Mouse (Mus musculus) liver, embryonic 14.5 days (tissue): ENCODE results near the gene Gpd1. TPM values are rescaled to one million over a fixed set of nuclear protein-coding genes. Genes with fewer than 3 reads are reported as not detected.
A peak's percentile ranks its signal among the peaks of the same experiment; 100 is the strongest.

Experiments used
- ATAC-seq: fragments of 200-750 bp; cut with Nextera tagmentation; 2 replicates; pipeline ENCODE4 v1.8.0; 2017; ENCODE audit warnings: moderate number of reproducible peaks, mild to moderate bottlenecking, moderate library complexity; ENCODE audit not compliant: insufficient read depth
- DNase-seq, 3 experiments: peaks; one replicate each; pipeline ENCODE4 v3.0.0-alpha.2; 2012 to 2013; ENCODE audit warnings: low read depth in 3 of 3, low spot score in 3 of 3
- H3K27ac ChIP-seq: fragments of 300-500 bp; sonication (generic); 2 replicates; pipeline ENCODE4 v1.5.1; 2014; ENCODE audit warnings: moderate library complexity, mild to moderate bottlenecking, control low read depth, inconsistent platforms
- H3K27me3 ChIP-seq: fragments of 300-500 bp; sonication (generic); 2 replicates; pipeline ENCODE4 v1.6.1; 2014; ENCODE audit warnings: mild to moderate bottlenecking, low read length, moderate library complexity; ENCODE audit not compliant: control insufficient read depth, insufficient read depth
- H3K36me3 ChIP-seq: fragments of 300-500 bp; sonication (generic); replicated peaks from 2 replicates; pipeline ENCODE4 v1.6.1; 2014; ENCODE audit warnings: low read depth; ENCODE audit not compliant: control insufficient read depth, insufficient read depth
- H3K4me1 ChIP-seq, 2 experiments: fragments of 200-500 bp in 1 of 2; fragments of 300-500 bp in 1 of 2; sonication (generic) in 1 of 2; replicated peaks; 2 replicates each; pipeline ENCODE4 v1.6.1; 2012 to 2014; ENCODE audit warnings: antibody characterized with exemption in 1 of 2, inconsistent platforms in 1 of 2, low read length in 1 of 2; ENCODE audit not compliant: control insufficient read depth in 2 of 2, insufficient read depth in 2 of 2
- H3K4me2 ChIP-seq: fragments of 300-500 bp; sonication (generic); 2 replicates; pipeline ENCODE4 v1.6.1; 2014; ENCODE audit warnings: low read depth, mild to moderate bottlenecking, control low read depth, moderate library complexity
- H3K4me3 ChIP-seq, 2 experiments: fragments of 200-500 bp in 1 of 2; fragments of 300-500 bp in 1 of 2; sonication (generic) in 1 of 2; 2 replicates each; pipeline ENCODE4 v1.5.1; 2012 to 2014; ENCODE audit warnings: low read depth in 2 of 2, low read length in 2 of 2, mild to moderate bottlenecking in 2 of 2, control low read depth in 1 of 2, inconsistent platforms in 1 of 2, moderate library complexity in 1 of 2; ENCODE audit not compliant: insufficient read depth in 1 of 2
- H3K9ac ChIP-seq: fragments of 300-500 bp; sonication (generic); replicated peaks from 2 replicates; pipeline ENCODE4 v1.6.1; 2014; ENCODE audit warnings: mild to moderate bottlenecking, control low read depth, moderate library complexity
- H3K9me3 ChIP-seq: fragments of 300-500 bp; sonication (generic); 2 replicates; pipeline ENCODE4 v1.6.1; 2016; ENCODE audit warnings: low read length, mixed read lengths; ENCODE audit not compliant: control insufficient read depth
- CTCF ChIP-seq: IDR thresholded peaks from 2 replicates; pipeline ENCODE4 v1.5.1; 2016; ENCODE audit warnings: antibody characterized with exemption, low read depth, control low read depth
- EP300 ChIP-seq: IDR thresholded peaks from 2 replicates; pipeline ENCODE4 v1.6.1; 2016; ENCODE audit warnings: antibody characterized with exemption, low read depth
- WGBS: fragments of 180-500 bp; shearing (Covaris S2); extraction: QIAGEN DNeasy Blood & Tissue Kit; methylation state at CpG from one replicate; pipeline ENCODE4 v1.1.7; 2014; ENCODE audit not compliant: insufficient replicate concordance; 5-methylcytosine and 5-hydroxymethylcytosine counted together
- polyA plus RNA-seq, 2 experiments: library from polyadenylated mRNA; depleted of rRNA in 1 of 2; stranded (reverse) in 1 of 2; unstranded in 1 of 2; fragments of >200 nt; fragmentation: Nextera tagmentation in 1 of 2; extraction: Ambion mirVana in 1 of 2; gene quantifications; 2 replicates each; pipeline versions ENCODE4 v1.2.1 to v1.2.3; 2012 to 2014

The Gpd1 gene
- polyA plus RNA-seq, 2 experiments = 5.2 to 8.1 TPM

DNA sequence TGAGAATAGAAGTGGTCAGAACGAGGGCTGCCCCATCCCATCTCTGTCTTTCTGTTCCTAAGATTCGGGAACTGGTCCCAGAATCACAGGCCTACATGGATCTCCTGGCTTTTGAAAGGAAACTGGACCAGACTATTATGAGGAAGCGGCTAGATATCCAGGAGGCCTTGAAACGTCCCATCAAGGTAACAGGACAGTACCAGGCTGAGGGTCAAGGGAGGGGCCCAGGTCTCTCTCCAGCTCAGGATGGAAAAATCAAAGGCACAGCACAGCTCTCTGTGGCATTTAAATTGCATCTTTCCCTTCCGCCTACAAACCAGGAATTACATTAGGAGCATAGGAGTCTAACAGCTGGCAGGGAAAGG lies 13.7 kb upstream of the Gpd1 start:
- no peak for DNase-seq
- TF ChIP-seq CTCF (no peak), EP300 (no peak)
- Histone ChIP-seq H3K4me3 (no peak overlapping the region), H3K27me3 (no peaks in the 10 kb centered on the region), H3K9me3 (no peaks in the 10 kb centered on the region), H3K27ac (no peak overlapping the region), H3K4me2 (no peak overlapping the region), H3K36me3 (peaks cover 8% of the 10 kb centered on the region), H3K9ac (no peak overlapping the region), H3K4me1 (peaks cover 3 to 4% of the 10 kb centered on the region in 2 experiments; a peak in 2 of 4 replicates)
- ATAC-seq = no peak
- 75% methylated on average over 5 of the region's 5 CpGs for WGBS

DNA sequence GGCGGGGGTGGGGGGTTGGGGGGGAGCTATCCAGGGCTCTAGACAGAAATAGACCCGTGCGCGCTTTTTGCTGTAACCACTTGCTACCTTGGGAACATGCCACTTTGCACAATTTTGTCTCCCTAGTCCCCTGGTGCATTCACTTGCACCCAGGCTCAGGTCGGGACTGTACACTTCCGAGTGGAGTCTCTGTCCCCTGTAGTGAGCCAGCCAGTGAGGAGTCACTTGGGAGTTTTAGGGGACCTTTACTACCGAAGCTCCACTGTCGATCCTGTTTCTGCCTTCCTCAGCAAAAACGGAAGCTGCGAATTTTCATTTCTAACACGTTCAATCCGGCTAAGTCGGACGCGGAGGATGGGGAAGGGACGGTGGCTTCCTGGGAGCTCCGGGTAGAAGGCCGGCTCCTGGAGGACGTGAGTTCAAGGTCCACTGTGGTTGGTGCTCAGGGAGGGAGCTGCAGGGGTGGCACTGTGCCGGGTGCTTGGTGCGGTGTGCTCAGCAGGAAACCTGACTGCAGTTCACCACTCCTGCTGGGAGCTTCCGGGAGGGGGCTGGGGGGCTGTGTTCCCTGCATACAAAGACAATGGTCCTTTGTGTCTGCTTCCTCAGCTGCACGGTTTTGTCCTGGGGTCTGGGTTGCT lies 13.2 kb upstream of the Gpd1 start:
- ATAC-seq (no peak), DNase-seq (no peak)
- no peaks in the 10 kb centered on the region for H3K9me3 ChIP-seq
- no peak overlapping the region for H3K27ac ChIP-seq
- WGBS = 64% methylated on average over 23 of the region's 23 CpGs
- H3K4me3 ChIP-seq = no peak overlapping the region
- no peak overlapping the region for H3K9ac ChIP-seq
- TF ChIP-seq CTCF (no peak), EP300 (no peak)
- H3K4me1 ChIP-seq = peaks cover 3 to 4% of the 10 kb centered on the region in 2 experiments; a peak in 2 of 4 replicates
- no peaks in the 10 kb centered on the region for H3K27me3 ChIP-seq
- H3K4me2 ChIP-seq = no peak overlapping the region
- peaks cover 11% of the 10 kb centered on the region for H3K36me3 ChIP-seq

DNA sequence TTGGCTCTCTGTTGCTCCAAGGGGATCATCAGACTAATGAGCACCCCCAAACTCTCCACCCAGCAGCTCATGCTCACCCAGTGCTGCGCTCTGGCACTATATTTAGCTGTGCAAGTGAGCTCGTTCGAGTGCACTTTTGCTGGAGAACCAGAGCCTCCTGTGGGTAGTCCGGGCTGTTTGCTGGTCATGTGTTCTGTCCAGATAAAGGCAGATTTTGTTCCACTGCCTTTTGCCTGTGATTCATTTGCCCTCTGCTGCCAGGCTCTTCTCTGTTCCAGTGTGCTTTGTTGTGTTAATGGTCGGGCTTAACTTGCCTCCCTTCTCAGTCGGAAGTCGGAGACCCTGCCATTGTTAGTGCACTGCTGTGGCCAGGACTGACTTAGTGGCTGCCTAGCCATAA lies 12.4 kb upstream of the Gpd1 start:
- H3K36me3 ChIP-seq = peaks cover 17% of the 10 kb centered on the region
- H3K4me2 ChIP-seq = no peak overlapping the region
- no peak for TF ChIP-seq EP300
- TF ChIP-seq CTCF = no peak
- H3K4me3 ChIP-seq = no peak overlapping the region
- DNase-seq (no peak), ATAC-seq (no peak)
- H3K9ac ChIP-seq = no peak overlapping the region
- 52% methylated on average over 7 of the region's 7 CpGs for WGBS
- H3K9me3 ChIP-seq = no peaks in the 10 kb centered on the region
- peaks cover 3 to 4% of the 10 kb centered on the region in 2 experiments; a peak in 2 of 4 replicates for H3K4me1 ChIP-seq
- no peak overlapping the region for H3K27ac ChIP-seq
- no peaks in the 10 kb centered on the region for H3K27me3 ChIP-seq

- no peak within 1 kb of the TSS for H3K27ac ChIP-seq
- TF ChIP-seq CTCF = peak; percentile 92
- TF ChIP-seq EP300 = no peak
- H3K9ac ChIP-seq = no peak within 1 kb of the TSS
- WGBS = 59% methylated on average over 11 of the region's 11 CpGs
- H3K9me3 ChIP-seq = no peaks in the 10 kb centered on the region
- no peaks in the 10 kb centered on the region for H3K27me3 ChIP-seq
- no peak for ATAC-seq
- H3K36me3 ChIP-seq = peaks cover 17% of the 10 kb centered on the region
- peaks cover 3 to 7% of the 10 kb centered on the region in 2 experiments; a peak in 2 of 4 replicates for H3K4me1 ChIP-seq
- no peak within 1 kb of the TSS for H3K4me3 ChIP-seq
- peak in 1 of 3 experiments; percentile 55 for DNase-seq
- H3K4me2 ChIP-seq = no peak within 1 kb of the TSS
Observed at GRCm38 (mm10) chr15:99705440-99706048, 11.8 kb upstream of the Gpd1 start, which contains the start of gene Gm17349. Gene Gm17349 (minus strand): TSS chr15:99705490.

DNA sequence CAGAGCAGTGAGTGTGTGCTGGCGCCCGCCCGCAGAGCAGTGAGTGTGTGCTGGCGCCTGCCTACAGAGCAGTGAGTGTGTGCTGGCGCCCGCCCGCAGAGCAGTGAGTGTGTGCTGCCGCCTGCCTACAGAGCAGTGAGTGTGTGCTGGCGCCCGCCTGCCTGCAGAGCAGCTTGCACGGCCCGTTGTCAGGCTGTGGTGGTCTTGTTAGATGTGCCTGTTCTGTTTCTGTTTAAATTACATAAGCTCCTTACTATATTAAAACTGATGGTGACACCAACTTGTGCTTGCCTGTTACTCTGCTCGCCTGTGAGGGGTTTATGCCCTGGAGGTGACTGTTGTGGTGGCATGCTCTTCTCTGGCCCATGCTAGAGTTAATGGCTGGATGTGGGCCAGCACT lies 9.1 kb upstream of the Gpd1 start:
- TF ChIP-seq EP300 (no peak), CTCF (no peak)
- Histone ChIP-seq H3K9me3 (no peaks in the 10 kb centered on the region), H3K36me3 (peaks cover 19% of the 10 kb centered on the region), H3K4me2 (no peak overlapping the region), H3K27me3 (no peaks in the 10 kb centered on the region), H3K4me1 (peaks cover 0 to 5% of the 10 kb centered on the region in 2 experiments; a peak in 1 of 4 replicates), H3K4me3 (no peak overlapping the region), H3K27ac (no peak overlapping the region), H3K9ac (no peak overlapping the region)
- no peak for DNase-seq
- ATAC-seq = no peak
- WGBS = 88% methylated on average over 13 of the region's 13 CpGs
